Mouse (Mus musculus) layer of hippocampus, adult 2 months (tissue): Measurements from ENCODE around the gene Hephl1. TPM values are rescaled to one million over a fixed set of nuclear protein-coding genes. Genes with fewer than 3 reads are reported as not detected.
"Not testable (repeated sequence)": the region's sequence is repeated elsewhere in the genome, so short reads cannot be mapped to it uniquely, and the experiment has no call there.

Source experiments
- DNase-seq, 2 experiments: peaks; one replicate each; pipeline ENCODE4 v3.0.0; 2022; ENCODE audit warnings: low spot score in 2 of 2
- H3K27ac ChIP-seq: fragments of 200-600 bp; 2 replicates; pipeline ENCODE4 v1.8.1; 2022
- H3K4me3 ChIP-seq: fragments of 200-600 bp; 2 replicates; pipeline ENCODE4 v1.8.1; 2022; ENCODE audit warnings: mild to moderate bottlenecking
- CTCF ChIP-seq: fragments of 200-600 bp; conservative IDR thresholded peaks from 2 replicates; pipeline ENCODE4 v1.8.1; 2022; ENCODE audit warnings: antibody characterized with exemption, mild to moderate bottlenecking, moderate library complexity
- total RNA-seq, 2 experiments: library from RNA; stranded (reverse); gene quantifications; 2 replicates each; pipeline ENCODE4 v1.2.3; 2021

The Hephl1 gene
- total RNA-seq, 2 experiments from 2014 or later, result not detected

- DNase-seq, result no peak
- no peak overlapping the region for H3K27ac ChIP-seq
- TF ChIP-seq CTCF, result no peak
- no peak overlapping the region for H3K4me3 ChIP-seq
Measured at GRCm38 (mm10) chr9:15101531-15102161, 10.3 kb downstream of the Hephl1 start.

DNA sequence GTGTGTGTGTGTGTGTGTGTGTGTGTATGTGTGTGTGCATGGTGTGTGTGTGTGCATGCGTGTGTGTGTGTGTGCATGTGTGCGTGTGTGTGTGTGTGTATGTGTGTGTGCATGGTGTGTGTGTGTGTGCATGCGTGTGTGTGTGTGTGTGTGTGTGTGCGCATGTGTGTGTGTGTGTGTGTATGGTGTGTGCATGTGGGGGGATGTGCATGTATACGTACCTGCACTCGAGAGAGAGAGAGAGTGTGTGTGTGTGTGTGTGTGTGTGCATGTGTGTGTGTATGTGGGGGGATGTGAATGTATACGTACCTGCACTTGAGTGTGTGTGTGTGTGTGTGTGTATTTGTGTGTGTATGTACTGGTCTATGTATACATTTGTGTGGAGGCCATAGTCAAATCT, 13.5 kb downstream of the Hephl1 start:
- not testable (repeated sequence) for DNase-seq, H3K4me3 ChIP-seq

DNA sequence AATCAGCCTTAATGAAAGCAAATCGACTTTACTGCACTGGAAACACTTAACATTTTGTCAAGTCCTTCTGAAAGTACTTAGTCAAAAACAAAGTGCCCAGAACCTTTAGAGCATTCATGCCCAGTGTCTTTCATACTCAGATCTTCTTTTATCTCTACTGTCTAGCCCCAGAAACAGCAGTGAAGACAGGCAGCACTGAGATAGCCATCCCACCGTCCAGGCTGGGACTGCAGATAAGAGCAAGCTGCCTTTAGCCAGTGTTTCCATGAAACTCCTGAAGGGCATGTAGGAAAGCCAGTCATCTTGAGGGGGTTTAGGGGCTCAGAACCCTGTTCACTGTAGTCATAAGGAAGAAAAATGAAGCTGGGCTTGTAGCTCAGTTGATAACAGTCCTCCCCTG, 14.7 kb downstream of the Hephl1 start:
- DNase-seq, result no peak

More for the DNA sequence above, 13.5 kb downstream of the Hephl1 start:
- H3K27ac ChIP-seq, result not testable (repeated sequence)

DNA sequence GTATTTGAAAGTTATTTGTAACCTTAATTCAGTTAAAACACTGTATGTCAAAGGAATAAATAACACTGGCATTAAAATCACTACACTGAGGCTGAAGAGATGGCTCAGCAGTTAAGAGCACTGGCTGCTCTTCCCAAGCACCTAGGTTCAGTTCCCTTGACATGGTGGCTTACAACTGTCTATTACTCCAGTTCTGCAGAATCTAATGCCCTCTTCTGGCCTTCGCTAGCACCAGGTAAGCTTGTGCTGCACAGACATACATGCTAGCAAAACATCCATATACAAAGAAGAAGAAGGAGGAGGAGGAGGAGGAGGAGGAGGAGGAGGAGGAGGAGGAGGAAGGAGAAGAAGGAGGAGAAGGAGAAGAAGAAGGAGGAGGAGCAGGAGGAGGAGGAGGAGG, 15.7 kb downstream of the Hephl1 start:
- TF ChIP-seq CTCF, result no peak
- Histone ChIP-seq H3K4me3 (no peak overlapping the region), H3K27ac (no peak overlapping the region)
- DNase-seq, result no peak

More for the DNA sequence above, 14.7 kb downstream of the Hephl1 start:
- Histone ChIP-seq H3K27ac (no peak overlapping the region), H3K4me3 (no peak overlapping the region)
- no peak for TF ChIP-seq CTCF

- no peak for TF ChIP-seq CTCF
- H3K27ac ChIP-seq, result no peak overlapping the region
- no peak for DNase-seq
- no peak overlapping the region for H3K4me3 ChIP-seq
Measured at GRCm38 (mm10) chr9:15095206-15095605, 16.7 kb downstream of the Hephl1 start.

GRCm38 (mm10) chr9:15068686-15069295, 43.1 kb downstream of the Hephl1 start:
- no peak for DNase-seq
- no peak overlapping the region for H3K4me3 ChIP-seq
- no peak for TF ChIP-seq CTCF
- H3K27ac ChIP-seq, result no peak overlapping the region

DNA sequence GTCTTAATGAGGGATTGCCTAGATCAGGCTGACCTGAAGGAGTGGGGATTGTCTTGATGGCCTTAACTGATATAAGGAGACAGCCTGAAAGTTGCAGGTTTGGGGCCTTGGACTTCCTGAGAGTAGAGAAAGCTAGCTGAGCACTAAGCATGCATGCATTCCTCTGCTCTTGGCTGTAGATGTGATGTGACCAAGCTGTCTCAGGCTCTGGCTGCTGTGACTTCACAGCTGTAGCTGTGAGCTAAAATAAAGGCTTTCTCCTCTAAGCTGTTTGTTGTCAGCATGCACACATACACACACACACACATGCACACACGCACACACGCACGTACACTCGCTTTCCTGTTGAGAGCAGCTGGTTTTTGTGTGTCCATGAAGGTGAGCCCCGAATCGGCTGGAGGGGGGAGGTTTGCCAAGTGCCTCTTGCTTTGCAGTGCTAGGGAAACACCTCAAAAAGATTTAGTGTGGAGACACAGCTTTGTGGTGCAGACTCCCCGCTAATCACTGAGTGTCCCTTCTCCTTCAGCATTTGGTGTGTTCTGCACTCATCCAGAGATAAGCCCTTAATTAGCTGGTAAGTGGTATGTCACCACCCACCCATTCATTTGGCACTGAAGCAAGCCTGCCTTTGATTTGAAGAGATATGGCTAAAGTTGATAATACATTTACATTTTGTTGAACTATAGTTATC, 43.8 kb downstream of the Hephl1 start:
- TF ChIP-seq CTCF, result no peak
- no peak for DNase-seq
- Histone ChIP-seq H3K27ac (no peak overlapping the region), H3K4me3 (no peak overlapping the region)

- no peak for TF ChIP-seq CTCF
- Histone ChIP-seq H3K4me3 (no peak overlapping the region), H3K27ac (no peak overlapping the region)
- no peak for DNase-seq
Measured at GRCm38 (mm10) chr9:15064176-15064575, 47.7 kb downstream of the Hephl1 start.

GRCm38 (mm10) chr9:15060847-15061246, 51.1 kb downstream of the Hephl1 start:
- Histone ChIP-seq H3K27ac (no peak overlapping the region), H3K4me3 (no peak overlapping the region)
- TF ChIP-seq CTCF, result no peak
- DNase-seq, result no peak

- no peak for DNase-seq
- H3K4me3 ChIP-seq, result no peak overlapping the region
- H3K27ac ChIP-seq, result no peak overlapping the region
- TF ChIP-seq CTCF, result no peak
Measured at GRCm38 (mm10) chr9:15060026-15060425, 51.9 kb downstream of the Hephl1 start.

GRCm38 (mm10) chr9:15045740-15046139, 66.2 kb downstream of the Hephl1 start:
- DNase-seq, result no peak
- H3K27ac ChIP-seq, result peak overlapping the region; percentile 88; the same call in 1 of the 2 replicates
- H3K4me3 ChIP-seq, result peak overlapping the region; percentile 81
- TF ChIP-seq CTCF, result no peak

DNA sequence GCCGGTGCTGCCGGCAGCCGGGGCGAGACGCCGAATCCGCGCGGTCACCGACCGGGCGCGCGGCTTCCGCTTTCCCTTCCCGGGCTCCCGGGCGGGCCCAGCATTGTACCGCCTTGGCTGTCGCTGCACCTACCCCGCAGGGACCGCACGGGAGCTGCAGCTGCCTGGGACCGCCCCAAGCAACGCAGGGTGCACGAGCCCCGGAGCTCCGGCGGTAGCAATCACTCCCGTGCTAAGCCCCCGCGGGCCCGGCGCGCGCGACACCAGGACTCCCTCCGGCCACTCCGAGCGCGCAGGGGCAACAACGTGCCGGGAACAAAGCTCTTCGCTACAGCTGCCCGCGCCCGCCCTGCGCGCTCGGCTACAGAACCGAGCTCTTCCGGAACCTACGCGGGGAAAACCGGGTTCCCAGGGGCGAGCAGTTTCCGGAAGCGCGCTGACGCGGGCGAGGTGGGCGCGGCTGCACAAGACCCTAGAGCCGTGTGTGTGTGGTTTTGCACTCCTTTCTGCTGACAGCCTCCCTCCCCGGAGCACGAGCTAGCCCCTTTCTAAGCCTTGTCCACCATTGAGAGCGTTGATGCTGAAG, 66.7 kb downstream of the Hephl1 start, which contains the start of gene Panx1:
Panx1 (minus strand) TSS at position 395 of the 586 bp plus-strand sequence.
- DNase-seq, result peak; percentile 44 to 78
- Histone ChIP-seq H3K4me3 (peak within 1 kb of the TSS; percentile 81), H3K27ac (peak within 1 kb of the TSS; percentile 88)
- no peak for TF ChIP-seq CTCF

DNA sequence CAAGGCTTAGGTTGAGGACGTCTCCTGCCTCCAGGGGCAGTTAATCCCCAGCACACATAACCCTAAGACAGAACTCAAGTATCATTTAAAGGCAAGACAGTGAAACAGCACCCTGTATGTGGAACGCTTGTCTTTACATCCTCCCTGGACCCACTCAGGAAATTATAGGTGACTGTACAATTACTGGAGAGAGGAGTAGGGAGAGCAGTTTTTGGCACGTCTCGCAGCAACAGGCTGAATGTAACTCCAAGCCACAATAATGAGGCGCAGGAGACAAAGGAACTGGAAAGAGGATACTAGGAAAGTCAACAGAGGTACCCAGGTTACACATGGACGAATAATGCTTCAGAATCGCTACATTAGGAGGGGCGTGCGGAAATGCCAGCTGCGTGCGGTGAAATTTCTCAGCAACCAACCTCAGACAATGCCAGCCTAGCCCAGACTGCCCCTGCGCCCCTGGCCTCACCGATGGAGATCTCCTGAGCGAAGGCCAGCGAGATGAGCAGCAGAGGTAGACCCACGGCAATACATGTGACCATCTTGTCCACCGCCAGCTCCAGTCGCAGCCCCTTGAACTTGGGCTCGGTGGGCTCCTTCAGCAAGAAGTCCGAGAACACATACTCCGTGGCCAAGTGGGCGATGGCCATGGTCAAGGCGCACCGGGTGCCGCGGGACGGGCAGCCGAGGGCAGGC, 67.4 kb downstream of the Hephl1 start:
- no peak for DNase-seq

More for the DNA sequence above, 67.4 kb downstream of the Hephl1 start:
- no peak for TF ChIP-seq CTCF
- Histone ChIP-seq H3K4me3 (peak overlapping the region; percentile 81), H3K27ac (peak overlapping the region; percentile 88)
